In genomic region chr4:123239361-123240203, GRCm38 (mm10) we compare ENCODE assay signal across 9 mouse cellular contexts. TPM values are rescaled to one million over a fixed set of nuclear protein-coding genes. Genes with fewer than 3 reads are reported as not detected.
DNase-seq lines count a peak whose midpoint lies in the region; ATAC-seq and TF ChIP-seq lines count a peak whose summit lies in the region.
"Had no signal": no experiment of that assay in that cellular context is flagged by ENCODE, and none has a peak within 500 bp of the region (broad histone marks: within the 10 kb centered on the region; RNA-seq: fewer than 3 reads in every experiment).

No protein-coding gene starts in this region.

- no peak overlapping the region; the same call in 1 of the 2 replicates for H3K27ac ChIP-seq in hindbrain, embryonic 14.5 days
- H3K27ac ChIP-seq in liver, adult 2 months (replicated peaks; ENCODE audit: insufficient read depth, low read depth, low read length), result peak overlapping the region; percentile 35
- H3K27ac ChIP-seq in neural tube, embryonic 12.5 days, result no peak overlapping the region

- WGBS in hindbrain, embryonic 14.5 days, result 5% methylated on average over 54 of the region's 58 CpGs
- WGBS in liver, adult 2 months, result 20% methylated on average over 58 of the region's 58 CpGs
- WGBS in neural tube, embryonic 12.5 days, result 4% methylated on average over 52 of the region's 58 CpGs

- peaks cover 19% of the 10 kb centered on the region for H3K27me3 ChIP-seq in hindbrain, embryonic 14.5 days (ENCODE audit: control insufficient read depth, insufficient read depth, low read length)
- no peaks in the 10 kb centered on the region for H3K27me3 ChIP-seq in liver, adult 2 months (ENCODE audit: control insufficient read depth, insufficient read depth, low read length)
- H3K27me3 ChIP-seq in neural tube, embryonic 12.5 days (replicated peaks), result peaks cover 14% of the 10 kb centered on the region

- no peaks in the 10 kb centered on the region for H3K79me2 ChIP-seq in liver, adult 2 months (ENCODE audit: control insufficient read depth, insufficient read depth, low read length)

- H3K9ac ChIP-seq in hindbrain, embryonic 14.5 days, result 0 out of 2 replicates have a peak overlapping the region, but pooled peaks have one; percentile 43
- no peak overlapping the region for H3K9ac ChIP-seq in liver, adult 2 months (ENCODE audit: low read depth, low read length)
- peak overlapping the region; percentile 55 for H3K9ac ChIP-seq in neural tube, embryonic 12.5 days

- H3K9me3 ChIP-seq in hindbrain, embryonic 14.5 days (ENCODE audit: control insufficient read depth, low read length), result no peaks in the 10 kb centered on the region
- no peaks in the 10 kb centered on the region for H3K9me3 ChIP-seq in neural tube, embryonic 12.5 days

- H3K4me1 ChIP-seq in hindbrain, embryonic 14.5 days (replicated peaks; ENCODE audit: control insufficient read depth, insufficient read depth, low read length), result peaks cover 11% of the 10 kb centered on the region; the same call in 1 of the 2 replicates
- H3K4me1 ChIP-seq in liver, adult 2 months (ENCODE audit: control insufficient read depth, insufficient read depth, low read length), result no peaks in the 10 kb centered on the region
- peaks cover 23% of the 10 kb centered on the region for H3K4me1 ChIP-seq in neural tube, embryonic 12.5 days

- TF ChIP-seq POLR2A in liver, adult 2 months (IDR thresholded peaks at IDR 0.05; ENCODE audit: extremely low read depth, insufficient read depth, low read length), result no peak

- ATAC-seq in hindbrain, embryonic 14.5 days (ENCODE audit: low FRiP score), result peak; percentile 60; the same call in 1 of the 2 replicates
- peak; percentile 56 for ATAC-seq in neural tube, embryonic 12.5 days (ENCODE audit: low FRiP score, low read depth)
- no peak for ATAC-seq in monocyte, adult 5-6 weeks (replicated peaks; ENCODE audit: insufficient number of reproducible peaks, low FRiP score, low TSS enrichment, poor library complexity, severe bottlenecking)
- ATAC-seq: Patski had no signal

- TF ChIP-seq CTCF in liver, adult 2 months (IDR thresholded peaks at IDR 0.05; ENCODE audit: low read depth, low read length), result no peak

- DNase-seq in urinary bladder, postnatal 4 days (ENCODE audit: low spot score in 2 of 2), result peak; percentile 72 to 73
- DNase-seq in urinary bladder, adult 2 months (ENCODE audit: low spot score), result no peak
- peak; percentile 85 for DNase-seq in gastrocnemius, postnatal 10 days
- no peak for DNase-seq in hindbrain, embryonic 14.5 days (ENCODE audit: low spot score)
- DNase-seq in liver, adult 2 months (ENCODE audit: extremely low read depth, low read depth, low spot score), result no peak
- DNase-seq in cerebellum, postnatal 14 days, result no peak

- no peaks in the 10 kb centered on the region for H3K36me3 ChIP-seq in hindbrain, embryonic 14.5 days (replicated peaks; ENCODE audit: control insufficient read depth, insufficient read depth)
- H3K36me3 ChIP-seq in liver, adult 2 months (ENCODE audit: control insufficient read depth, insufficient read depth, low read length), result no peaks in the 10 kb centered on the region
- H3K36me3 ChIP-seq in neural tube, embryonic 12.5 days, result no peaks in the 10 kb centered on the region

- peak overlapping the region; percentile 32 for H3K4me3 ChIP-seq in hindbrain, embryonic 14.5 days (replicated peaks; ENCODE audit: low read length)
- H3K4me3 ChIP-seq in liver, adult 2 months (ENCODE audit: insufficient read depth, low read depth, low read length), result peak overlapping the region; percentile 21; the same call in 1 of the 2 replicates
- H3K4me3 ChIP-seq in neural tube, embryonic 12.5 days, result peak overlapping the region; percentile 30

- peak overlapping the region; percentile 54 for H3K4me2 ChIP-seq in hindbrain, embryonic 14.5 days (replicated peaks)
- peak overlapping the region; percentile 69 for H3K4me2 ChIP-seq in neural tube, embryonic 12.5 days (replicated peaks)

RNA-seq across cellular contexts. Expression of gene Heyl, which starts 6.2 kb away (rescaled TPM):
- 2.0 and 3.3 TPM in 2 replicates for polyA plus RNA-seq in urinary bladder, adult 2 months (2012; rRNA removed)
- 10 to 100 TPM; 21.2 to 27.4 TPM for total RNA-seq in gastrocnemius, postnatal 10 days (2021)
- polyA plus RNA-seq in hindbrain, embryonic 14.5 days (2014; fragmentation: Nextera tagmentation; extraction: Ambion mirVana), result 6.8 and 8.2 TPM in 2 replicates
- 0.28 and 0.60 TPM in 2 replicates for total RNA-seq in liver, adult 2 months (2014; rRNA removed)
- polyA plus RNA-seq in liver, adult 2 months (2012; rRNA removed), result 1.0 and 1.4 TPM in 2 replicates
- 20.1 and 24.6 TPM in 2 replicates for polyA plus RNA-seq in neural tube, embryonic 12.5 days (2016; fragmentation: Nextera tagmentation; extraction: Ambion mirVana)
- total RNA-seq in monocyte, adult 5-6 weeks (2017), result 0.10 TPM in 1 of 3 replicates, not detected in the others
- polyA plus RNA-seq: Patski had no signal

RNA-seq across cellular contexts. Expression of gene Pabpc4, which starts 22.6 kb away (rescaled TPM):
- polyA plus RNA-seq in urinary bladder, adult 2 months (2012; rRNA removed), result 46.1 and 56.9 TPM in 2 replicates
- 100 to 1,000 TPM; 279 to 289 TPM for total RNA-seq in gastrocnemius, postnatal 10 days (2021)
- 32.9 and 33.6 TPM in 2 replicates for polyA plus RNA-seq in hindbrain, embryonic 14.5 days (2014; fragmentation: Nextera tagmentation; extraction: Ambion mirVana)
- total RNA-seq in liver, adult 2 months (2014; rRNA removed), result 25.3 and 41.9 TPM in 2 replicates
- 40.8 and 54.4 TPM in 2 replicates for polyA plus RNA-seq in liver, adult 2 months (2012; rRNA removed)
- 27.5 and 28.1 TPM in 2 replicates for polyA plus RNA-seq in neural tube, embryonic 12.5 days (2016; fragmentation: Nextera tagmentation; extraction: Ambion mirVana)
- 23.4 to 30.7 TPM (median 23.8 TPM) in 3 replicates for total RNA-seq in monocyte, adult 5-6 weeks (2017)

RNA-seq across cellular contexts. Expression of gene Nt5c1a, which starts 38.3 kb away (rescaled TPM):
- polyA plus RNA-seq in urinary bladder, adult 2 months (2012; rRNA removed), result 0.04 and 0.22 TPM in 2 replicates
- 10 to 100 TPM in 1 of 2 experiments, 1 to 10 TPM in 1; 9.9 to 10.7 TPM for total RNA-seq in gastrocnemius, postnatal 10 days (2021)
- 0.17 TPM in 1 of 2 replicates, not detected in the other for polyA plus RNA-seq in hindbrain, embryonic 14.5 days (2014; fragmentation: Nextera tagmentation; extraction: Ambion mirVana)
- total RNA-seq in liver, adult 2 months (2014; rRNA removed), result 0.20 TPM in 1 of 2 replicates, not detected in the other
- not detected in 2 replicates for polyA plus RNA-seq in liver, adult 2 months (2012; rRNA removed)
- polyA plus RNA-seq in neural tube, embryonic 12.5 days (2016; fragmentation: Nextera tagmentation; extraction: Ambion mirVana), result 0.15 TPM in 1 of 2 replicates, not detected in the other
- total RNA-seq in monocyte, adult 5-6 weeks (2017), result not detected in 3 replicates
- polyA plus RNA-seq: Patski had no signal

RNA-seq across cellular contexts. Expression of gene Hpcal4, which starts 56.6 kb away (rescaled TPM):
- 0.12 TPM in 2 replicates for polyA plus RNA-seq in urinary bladder, adult 2 months (2012; rRNA removed)
- total RNA-seq in gastrocnemius, postnatal 10 days (2021), result under 1 TPM; 0.38 to 0.59 TPM
- 34.0 and 52.6 TPM in 2 replicates for polyA plus RNA-seq in hindbrain, embryonic 14.5 days (2014; fragmentation: Nextera tagmentation; extraction: Ambion mirVana)
- total RNA-seq in liver, adult 2 months (2014; rRNA removed), result 0.20 TPM in 1 of 2 replicates, not detected in the other
- not detected in 2 replicates for polyA plus RNA-seq in liver, adult 2 months (2012; rRNA removed)
- 3.8 and 4.2 TPM in 2 replicates for polyA plus RNA-seq in neural tube, embryonic 12.5 days (2016; fragmentation: Nextera tagmentation; extraction: Ambion mirVana)
- not detected in 3 replicates for total RNA-seq in monocyte, adult 5-6 weeks (2017)
- polyA plus RNA-seq: Patski had no signal

Comparison
In these comparisons a context has a peak if more than half of its experiments do, and no peak if none do; other contexts are left out.
1. DNase-seq: peak in urinary bladder, postnatal 4 days (2 of 2) and gastrocnemius, postnatal 10 days (single experiment); none in urinary bladder, adult 2 months (single experiment), hindbrain, embryonic 14.5 days (single experiment), liver, adult 2 months (single experiment) and cerebellum, postnatal 14 days (0 of 2).
2. Peak in every context shown above with its lines, with median percentiles within 50 percentile points of each other: H3K4me3 ChIP-seq.